ENCODE assay signal across 19 mouse cellular contexts in the genomic region with DNA sequence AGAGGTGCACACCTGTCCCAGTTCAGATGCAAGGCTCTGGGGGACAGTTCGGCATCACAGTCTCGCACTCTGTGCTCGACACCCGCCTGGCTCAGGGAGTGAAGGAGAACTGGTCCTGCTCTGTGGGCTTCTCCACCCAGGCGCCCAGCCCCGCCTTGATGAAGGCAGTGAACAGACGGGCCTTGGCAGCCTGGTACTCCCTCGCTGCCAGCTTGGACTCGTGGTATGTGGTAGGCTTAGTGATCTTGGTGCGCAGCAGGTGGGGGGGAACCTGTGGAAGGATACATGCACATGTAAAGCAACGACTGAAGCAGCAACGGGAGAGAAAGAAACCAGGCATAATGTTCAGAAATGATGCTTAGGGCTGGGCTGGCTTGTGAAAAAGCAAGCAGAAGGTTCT. TPM values are rescaled to one million over a fixed set of nuclear protein-coding genes. Genes with fewer than 3 reads are reported as not detected.
DNase-seq lines count a peak whose midpoint lies in the region; ATAC-seq and TF ChIP-seq lines count a peak whose summit lies in the region.
"Had no signal": no experiment of that assay in that cellular context is flagged by ENCODE, and none has a peak within 500 bp of the region (broad histone marks: within the 10 kb centered on the region; RNA-seq: fewer than 3 reads in every experiment).

No protein-coding gene starts in this region.

- no peak for TF ChIP-seq CTCF in gastrocnemius, adult 2 months (IDR thresholded peaks at IDR 0.05)

- DNase-seq in gastrocnemius, adult 2 months, result peak; percentile 31
- no peak for DNase-seq in gastrocnemius, postnatal 10 days
- DNase-seq in neural tube, embryonic 11.5 days (ENCODE audit: low spot score), result no peak
- DNase-seq in cerebellum, postnatal 14 days, result peak; percentile 84 to 88
- DNase-seq in spleen, postnatal 14 days (ENCODE audit: low spot score in 2 of 2), result no peak
- no peak for DNase-seq in hindbrain, embryonic 11.5 days (ENCODE audit: low spot score)
- DNase-seq in retina, postnatal 1 day, result no peak
- DNase-seq: kidney, adult 18-20 months; kidney, postnatal 25 days; liver, embryonic 13.5 days; thymus, postnatal 14 days had no signal

- no peaks in the 10 kb centered on the region for H3K9me3 ChIP-seq in neural tube, embryonic 11.5 days (ENCODE audit: control insufficient read depth, low read length)
- no peaks in the 10 kb centered on the region for H3K9me3 ChIP-seq in neural tube, embryonic 15.5 days (replicated peaks)
- no peaks in the 10 kb centered on the region for H3K9me3 ChIP-seq in hindbrain, embryonic 11.5 days (ENCODE audit: control insufficient read depth, low read length)
- H3K9me3 ChIP-seq: forebrain, embryonic 12.5 days; heart, embryonic 10.5 days; limb, embryonic 10.5 days; liver, embryonic 13.5 days; midbrain, embryonic 15.5 days had no signal

- H3K4me1 ChIP-seq in neural tube, embryonic 11.5 days (ENCODE audit: control insufficient read depth, insufficient read depth, low read length), result no peaks in the 10 kb centered on the region
- no peaks in the 10 kb centered on the region for H3K4me1 ChIP-seq in neural tube, embryonic 15.5 days
- H3K4me1 ChIP-seq in hindbrain, embryonic 11.5 days (replicated peaks; ENCODE audit: control insufficient read depth, insufficient read depth, low read length), result no peaks in the 10 kb centered on the region
- H3K4me1 ChIP-seq: forebrain, embryonic 12.5 days; limb, embryonic 10.5 days; midbrain, embryonic 15.5 days had no signal

- intact Hi-C loops in gastrocnemius, adult 2 months (cut with DNase I), result no loop called here

- no peak overlapping the region for H3K27ac ChIP-seq in gastrocnemius, adult 2 months
- H3K27ac ChIP-seq in neural tube, embryonic 11.5 days (ENCODE audit: low read depth, low read length), result no peak overlapping the region
- H3K27ac ChIP-seq in neural tube, embryonic 15.5 days (replicated peaks), result no peak overlapping the region
- H3K27ac ChIP-seq in hindbrain, embryonic 11.5 days (ENCODE audit: low read depth, low read length), result no peak overlapping the region
- H3K27ac ChIP-seq: forebrain, embryonic 12.5 days; heart, embryonic 10.5 days; hindbrain, postnatal 0 days; limb, embryonic 10.5 days; liver, embryonic 13.5 days; midbrain, embryonic 15.5 days; stomach, postnatal 0 days had no signal

- ATAC-seq in neural tube, embryonic 11.5 days (ENCODE audit: insufficient read depth, low FRiP score, low TSS enrichment), result no peak
- no peak for ATAC-seq in neural tube, embryonic 15.5 days (ENCODE audit: low FRiP score)
- no peak for ATAC-seq in hindbrain, embryonic 11.5 days (ENCODE audit: low FRiP score)
- ATAC-seq: hindbrain, postnatal 0 days; midbrain, embryonic 15.5 days; Patski had no signal

- 0 out of 2 replicates have a peak overlapping the region, but pooled peaks have one; percentile 14 for H3K9ac ChIP-seq in neural tube, embryonic 11.5 days (ENCODE audit: low read length)
- H3K9ac ChIP-seq in neural tube, embryonic 15.5 days (replicated peaks), result no peak overlapping the region
- no peak overlapping the region for H3K9ac ChIP-seq in hindbrain, embryonic 11.5 days (ENCODE audit: low read depth, low read length)
- H3K9ac ChIP-seq: forebrain, embryonic 12.5 days; liver, embryonic 13.5 days; midbrain, embryonic 15.5 days had no signal

- no peaks in the 10 kb centered on the region for H3K36me3 ChIP-seq in neural tube, embryonic 11.5 days (ENCODE audit: control insufficient read depth, insufficient read depth, low read length)
- peaks cover 15% of the 10 kb centered on the region for H3K36me3 ChIP-seq in neural tube, embryonic 15.5 days
- no peaks in the 10 kb centered on the region for H3K36me3 ChIP-seq in hindbrain, embryonic 11.5 days (ENCODE audit: control insufficient read depth, insufficient read depth, low read length)
- H3K36me3 ChIP-seq: liver, embryonic 13.5 days had no signal

- H3K4me2 ChIP-seq in neural tube, embryonic 11.5 days (ENCODE audit: low read depth), result no peak overlapping the region
- no peak overlapping the region for H3K4me2 ChIP-seq in neural tube, embryonic 15.5 days
- no peak overlapping the region for H3K4me2 ChIP-seq in hindbrain, embryonic 11.5 days (replicated peaks; ENCODE audit: low read depth, low read length)
- H3K4me2 ChIP-seq: forebrain, embryonic 12.5 days; liver, embryonic 13.5 days; midbrain, embryonic 15.5 days had no signal

- WGBS in neural tube, embryonic 11.5 days, result 91% methylated on average over 12 of the region's 12 CpGs
- WGBS in neural tube, embryonic 15.5 days, result 94% methylated on average over 12 of the region's 12 CpGs
- 91% methylated on average over 12 of the region's 12 CpGs for WGBS in hindbrain, embryonic 11.5 days

- no peaks in the 10 kb centered on the region for H3K27me3 ChIP-seq in neural tube, embryonic 11.5 days (ENCODE audit: control insufficient read depth, insufficient read depth, low read length)
- no peaks in the 10 kb centered on the region for H3K27me3 ChIP-seq in neural tube, embryonic 15.5 days (replicated peaks)
- no peaks in the 10 kb centered on the region for H3K27me3 ChIP-seq in hindbrain, embryonic 11.5 days (ENCODE audit: control insufficient read depth, insufficient read depth, low read length)
- H3K27me3 ChIP-seq: forebrain, embryonic 12.5 days; liver, embryonic 13.5 days; midbrain, embryonic 15.5 days; Patski had no signal

- no peak overlapping the region for H3K4me3 ChIP-seq in gastrocnemius, adult 2 months
- H3K4me3 ChIP-seq in neural tube, embryonic 11.5 days (ENCODE audit: low read depth, low read length), result no peak overlapping the region
- no peak overlapping the region for H3K4me3 ChIP-seq in neural tube, embryonic 15.5 days (replicated peaks)
- no peak overlapping the region for H3K4me3 ChIP-seq in hindbrain, embryonic 11.5 days (ENCODE audit: low read depth, low read length)
- H3K4me3 ChIP-seq: forebrain, embryonic 12.5 days; heart, embryonic 10.5 days; limb, embryonic 10.5 days; liver, embryonic 13.5 days; midbrain, embryonic 15.5 days had no signal

RNA-seq across cellular contexts. Expression of gene Pofut2, which starts 35.7 kb away (rescaled TPM):
- 10 to 100 TPM; 21.9 to 25.2 TPM for total RNA-seq in gastrocnemius, adult 2 months (2021)
- total RNA-seq in gastrocnemius, postnatal 10 days (2021), result 10 to 100 TPM; 37.2 to 45.5 TPM
- 76.1 and 77.8 TPM in 2 replicates for polyA plus RNA-seq in neural tube, embryonic 11.5 days (2014; fragmentation: Nextera tagmentation; extraction: Ambion mirVana)
- polyA plus RNA-seq in neural tube, embryonic 15.5 days (2015; fragmentation: Nextera tagmentation; extraction: Ambion mirVana), result 57.5 and 63.9 TPM in 2 replicates
- polyA plus RNA-seq in hindbrain, embryonic 11.5 days (2014; fragmentation: Nextera tagmentation; extraction: Ambion mirVana), result 68.4 and 72.6 TPM in 2 replicates

Comparison
In these comparisons a context has a peak if more than half of its experiments do, and no peak if none do; other contexts are left out.
1. DNase-seq: peak in gastrocnemius, adult 2 months (single experiment) and cerebellum, postnatal 14 days (2 of 2); none in gastrocnemius, postnatal 10 days (single experiment), neural tube, embryonic 11.5 days (single experiment), spleen, postnatal 14 days (0 of 2), hindbrain, embryonic 11.5 days (single experiment) and retina, postnatal 1 day (single experiment).